Mouse (Mus musculus) lung, postnatal 0 days (tissue): ENCODE measurements around the gene Usp8. TPM values are rescaled to one million over a fixed set of nuclear protein-coding genes. Genes with fewer than 3 reads are reported as not detected.

Experiments
- ATAC-seq: fragments of 200-750 bp; cut with Nextera tagmentation; 2 replicates; pipeline ENCODE4 v1.8.0; 2017; ENCODE audit warnings: moderate library complexity
- DNase-seq: peaks from one replicate; pipeline ENCODE4 v3.0.0-alpha.2; 2016; ENCODE audit warnings: low spot score
- H3K27ac ChIP-seq: fragments of 300-500 bp; sonication (generic); 2 replicates; pipeline ENCODE4 v1.5.1; 2014; ENCODE audit warnings: antibody characterized with exemption, mild to moderate bottlenecking, low read length, mixed read lengths
- H3K27me3 ChIP-seq: fragments of 300-500 bp; sonication (generic); replicated peaks from 2 replicates; pipeline ENCODE4 v1.6.1; 2014; ENCODE audit warnings: low read length, mixed read lengths; ENCODE audit not compliant: insufficient read depth
- H3K36me3 ChIP-seq: fragments of 300-500 bp; sonication (generic); 2 replicates; pipeline ENCODE4 v1.6.1; 2014; ENCODE audit warnings: low read length, mixed read lengths; ENCODE audit not compliant: insufficient read depth
- H3K4me1 ChIP-seq: fragments of 300-500 bp; sonication (generic); 2 replicates; pipeline ENCODE4 v1.6.1; 2014; ENCODE audit warnings: antibody characterized with exemption, low read depth, low read length, mixed read lengths; ENCODE audit not compliant: insufficient read depth
- H3K4me2 ChIP-seq: fragments of 300-500 bp; sonication (generic); replicated peaks from 2 replicates; pipeline ENCODE4 v1.6.1; 2014; ENCODE audit warnings: low read depth, mild to moderate bottlenecking, low read length, moderate library complexity, mixed read lengths
- H3K4me3 ChIP-seq: fragments of 300-500 bp; sonication (generic); 2 replicates; pipeline ENCODE4 v1.5.1; 2014; ENCODE audit warnings: low read depth, low read length
- H3K9ac ChIP-seq: fragments of 300-500 bp; sonication (generic); replicated peaks from 2 replicates; pipeline ENCODE4 v1.6.1; 2014; ENCODE audit warnings: low read depth, mild to moderate bottlenecking
- H3K9me3 ChIP-seq: fragments of 300-500 bp; sonication (generic); 2 replicates; pipeline ENCODE4 v1.6.1; 2016; ENCODE audit warnings: low read length, mixed read lengths
- CTCF ChIP-seq: IDR thresholded peaks from 2 replicates; pipeline ENCODE4 v1.5.1; 2016; ENCODE audit warnings: antibody characterized with exemption, mild to moderate bottlenecking
- EP300 ChIP-seq: IDR thresholded peaks from 2 replicates; pipeline ENCODE4 v1.6.1; 2016; ENCODE audit warnings: antibody characterized with exemption, mild to moderate bottlenecking, control low read depth
- WGBS: fragments of 180-500 bp; shearing (Covaris S2); extraction: QIAGEN DNeasy Blood & Tissue Kit; methylation state at CpG from one replicate; pipeline ENCODE4 v1.1.7; 2014; 5-methylcytosine and 5-hydroxymethylcytosine counted together
- polyA plus RNA-seq: library from polyadenylated mRNA; unstranded; fragments of >200 nt; fragmentation: Nextera tagmentation; extraction: Ambion mirVana; gene quantifications from 2 replicates; pipeline ENCODE4 v1.2.1, GENCODE M21; 2015

The Usp8 gene
- polyA plus RNA-seq, 1 experiment from 2014 or later, result 36.9 TPM

- peak; percentile 51 for ATAC-seq
- Histone ChIP-seq H3K4me3 (peak overlapping the region; percentile 100), H3K27ac (peak overlapping the region; percentile 100), H3K4me1 (peaks cover 21% of the 10 kb centered on the region), H3K9me3 (no peaks in the 10 kb centered on the region), H3K9ac (peak overlapping the region; percentile 99), H3K4me2 (peak overlapping the region; percentile 81), H3K36me3 (no peaks in the 10 kb centered on the region), H3K27me3 (no peaks in the 10 kb centered on the region)
- under 1% methylated on average over 47 of the region's 77 CpGs for WGBS
- no peak for TF ChIP-seq EP300
- no peak for TF ChIP-seq CTCF
- DNase-seq, result peak; percentile 57
Measured at GRCm38 (mm10) chr2:126674441-126675168, 32.5 kb upstream of the Usp8 start.

- WGBS, result under 1% methylated on average over 96 of the region's 99 CpGs
- peak overlapping the region; percentile 100 for H3K27ac ChIP-seq
- H3K4me1 ChIP-seq, result peaks cover 21% of the 10 kb centered on the region
- H3K36me3 ChIP-seq, result no peaks in the 10 kb centered on the region
- peak; percentile 38 for TF ChIP-seq EP300
- no peak for TF ChIP-seq CTCF
- H3K9ac ChIP-seq, result peak overlapping the region; percentile 99
- DNase-seq (peak; percentile 96), ATAC-seq (peak; percentile 89)
- H3K9me3 ChIP-seq, result no peaks in the 10 kb centered on the region
- H3K4me2 ChIP-seq, result peak overlapping the region; percentile 81
- H3K27me3 ChIP-seq, result no peaks in the 10 kb centered on the region
- peak overlapping the region; percentile 100 for H3K4me3 ChIP-seq
Measured at GRCm38 (mm10) chr2:126675169-126676121, 31.7 kb upstream of the Usp8 start.

- H3K36me3 ChIP-seq, result no peaks in the 10 kb centered on the region
- H3K4me3 ChIP-seq, result peak within 1 kb of the TSS; percentile 100
- ATAC-seq, result no peak
- H3K4me1 ChIP-seq, result peaks cover 21% of the 10 kb centered on the region
- WGBS, result 21% methylated on average over 12 of the region's 12 CpGs
- H3K27me3 ChIP-seq, result no peaks in the 10 kb centered on the region
- peak within 1 kb of the TSS; percentile 100 for H3K27ac ChIP-seq
- H3K9me3 ChIP-seq, result no peaks in the 10 kb centered on the region
- DNase-seq, result peak; percentile 38
- peak within 1 kb of the TSS; percentile 81 for H3K4me2 ChIP-seq
- TF ChIP-seq EP300 (no peak), CTCF (no peak)
- H3K9ac ChIP-seq, result peak within 1 kb of the TSS; percentile 99
Measured at GRCm38 (mm10) chr2:126676122-126676515, 31.0 kb upstream of the Usp8 start, which contains the start of gene Gabpb1. Gabpb1 (minus strand) TSS chr2:126676337.

- ATAC-seq, result peak; percentile 41
- no peak overlapping the region for H3K4me3 ChIP-seq
- DNase-seq, result peak; percentile 92
- peaks cover 21% of the 10 kb centered on the region for H3K4me1 ChIP-seq
- peak; percentile 89 for TF ChIP-seq EP300
- no peak for TF ChIP-seq CTCF
- peak overlapping the region; percentile 81; the same call in 1 of the 2 replicates for H3K4me2 ChIP-seq
- H3K27me3 ChIP-seq, result no peaks in the 10 kb centered on the region
- no peaks in the 10 kb centered on the region for H3K9me3 ChIP-seq
- no peak overlapping the region for H3K27ac ChIP-seq
- no peak overlapping the region for H3K9ac ChIP-seq
- 53% methylated on average over 1 of the region's 1 CpGs for WGBS
- H3K36me3 ChIP-seq, result no peaks in the 10 kb centered on the region
Measured at GRCm38 (mm10) chr2:126677366-126677765, 29.8 kb upstream of the Usp8 start.

- Histone ChIP-seq H3K9me3 (no peaks in the 10 kb centered on the region), H3K4me1 (no peaks in the 10 kb centered on the region), H3K4me3 (no peak overlapping the region), H3K36me3 (no peaks in the 10 kb centered on the region), H3K27ac (peak overlapping the region; percentile 59), H3K4me2 (no peak overlapping the region), H3K27me3 (no peaks in the 10 kb centered on the region), H3K9ac (no peak overlapping the region)
- 42% methylated on average over 2 of the region's 2 CpGs for WGBS
- no peak for TF ChIP-seq EP300
- TF ChIP-seq CTCF, result no peak
- ATAC-seq (no peak), DNase-seq (peak; percentile 31)
Measured at GRCm38 (mm10) chr2:126682333-126682732, 24.8 kb upstream of the Usp8 start.

GRCm38 (mm10) chr2:126682937-126683336, 24.2 kb upstream of the Usp8 start:
- DNase-seq (peak; percentile 29), ATAC-seq (no peak)
- Histone ChIP-seq H3K4me1 (no peaks in the 10 kb centered on the region), H3K9ac (no peak overlapping the region), H3K9me3 (no peaks in the 10 kb centered on the region), H3K27me3 (no peaks in the 10 kb centered on the region), H3K4me2 (no peak overlapping the region), H3K36me3 (no peaks in the 10 kb centered on the region), H3K27ac (peak overlapping the region; percentile 59), H3K4me3 (no peak overlapping the region)
- WGBS, result 45% methylated on average over 1 of the region's 1 CpGs
- TF ChIP-seq CTCF (no peak), EP300 (no peak)
